Mouse (Mus musculus) embryonic facial prominence, embryonic 13.5 days (tissue): ENCODE measurements around the gene Fcrla. TPM values are rescaled to one million over a fixed set of nuclear protein-coding genes. Genes with fewer than 3 reads are reported as not detected.
"Not testable (repeated sequence)": the region's sequence is repeated elsewhere in the genome, so short reads cannot be mapped to it uniquely, and the experiment has no call there.

ENCODE experiments used
- ATAC-seq: fragments of 200-750 bp; cut with Nextera tagmentation; 2 replicates; pipeline ENCODE4 v1.8.0; 2017; ENCODE audit warnings: low read depth; ENCODE audit not compliant: insufficient number of reproducible peaks, insufficient read depth, low FRiP score, low TSS enrichment
- H3K27ac ChIP-seq: fragments of 300-500 bp; sonication (generic); 2 replicates; pipeline ENCODE4 v1.5.1; 2015; ENCODE audit warnings: moderate library complexity, mild to moderate bottlenecking, inconsistent platforms
- H3K27me3 ChIP-seq: fragments of 300-500 bp; sonication (generic); 2 replicates; pipeline ENCODE4 v1.6.1; 2015; ENCODE audit warnings: mild to moderate bottlenecking, inconsistent platforms
- H3K36me3 ChIP-seq: fragments of 300-500 bp; sonication (generic); 2 replicates; pipeline ENCODE4 v1.6.1; 2015; ENCODE audit warnings: mild to moderate bottlenecking, inconsistent platforms
- H3K4me1 ChIP-seq: fragments of 300-500 bp; sonication (generic); 2 replicates; pipeline ENCODE4 v1.6.1; 2015; ENCODE audit warnings: inconsistent platforms
- H3K4me2 ChIP-seq: fragments of 300-500 bp; sonication (generic); 2 replicates; pipeline ENCODE4 v1.6.1; 2015; ENCODE audit warnings: moderate library complexity, mild to moderate bottlenecking, inconsistent platforms
- H3K4me3 ChIP-seq: fragments of 300-500 bp; sonication (generic); 2 replicates; pipeline ENCODE4 v1.5.1; 2015; ENCODE audit warnings: mild to moderate bottlenecking, inconsistent platforms
- H3K9ac ChIP-seq: fragments of 300-500 bp; sonication (generic); 2 replicates; pipeline ENCODE4 v1.6.1; 2015; ENCODE audit warnings: mild to moderate bottlenecking, inconsistent platforms
- H3K9me3 ChIP-seq: fragments of 300-500 bp; sonication (generic); 2 replicates; pipeline ENCODE4 v1.6.1; 2016; ENCODE audit warnings: inconsistent platforms
- WGBS: fragments of 180-500 bp; shearing (Covaris S2); methylation state at CpG from one replicate; pipeline ENCODE4 v1.1.7; 2015; ENCODE audit warnings: mixed read lengths; 5-methylcytosine and 5-hydroxymethylcytosine counted together
- polyA plus RNA-seq: library from polyadenylated mRNA; unstranded; fragments of >200 nt; fragmentation: Nextera tagmentation; extraction: Ambion mirVana; gene quantifications from 2 replicates; pipeline ENCODE4 v1.2.1, GENCODE M21; 2015

Fcrla gene
- not detected in 2 replicates for polyA plus RNA-seq

GRCm38 (mm10) chr1:170927378-170927777, at the start of gene Fcrla:
Gene Fcrla, minus strand, starts transcription at chr1:170927583.
- Histone ChIP-seq H3K4me3 (no peak within 1 kb of the TSS), H3K27me3 (no peaks in the 10 kb centered on the region), H3K9ac (no peak within 1 kb of the TSS), H3K27ac (no peak within 1 kb of the TSS), H3K4me2 (no peak within 1 kb of the TSS), H3K9me3 (no peaks in the 10 kb centered on the region), H3K4me1 (no peaks in the 10 kb centered on the region), H3K36me3 (no peaks in the 10 kb centered on the region)
- no peak for ATAC-seq
- 70% methylated on average over 3 of the region's 3 CpGs for WGBS

- H3K9ac ChIP-seq = no peak within 1 kb of the TSS
- no peaks in the 10 kb centered on the region for H3K27me3 ChIP-seq
- H3K36me3 ChIP-seq = no peaks in the 10 kb centered on the region
- no peak within 1 kb of the TSS for H3K4me3 ChIP-seq
- ATAC-seq = no peak
- H3K4me2 ChIP-seq = no peak within 1 kb of the TSS
- no peak within 1 kb of the TSS for H3K27ac ChIP-seq
- no peaks in the 10 kb centered on the region for H3K9me3 ChIP-seq
- H3K4me1 ChIP-seq = no peaks in the 10 kb centered on the region
- 90% methylated on average over 5 of the region's 5 CpGs for WGBS
Measured at GRCm38 (mm10) chr1:170976447-170976846, 49.1 kb upstream of the Fcrla start, which contains the start of gene Fcgr2b. Gene Fcgr2b, minus strand, starts transcription at chr1:170976547.

- ATAC-seq = no peak
- Histone ChIP-seq H3K27ac (no peak overlapping the region), H3K9me3 (no peaks in the 10 kb centered on the region), H3K4me1 (no peaks in the 10 kb centered on the region), H3K36me3 (no peaks in the 10 kb centered on the region), H3K4me3 (no peak overlapping the region), H3K4me2 (no peak overlapping the region), H3K27me3 (no peaks in the 10 kb centered on the region), H3K9ac (no peak overlapping the region)
- 73% methylated on average over 7 of the region's 7 CpGs for WGBS
Measured at GRCm38 (mm10) chr1:170975751-170976161, 48.4 kb upstream of the Fcrla start.

- not testable (repeated sequence) for H3K27me3 ChIP-seq, H3K9me3 ChIP-seq, H3K36me3 ChIP-seq, H3K9ac ChIP-seq, H3K4me2 ChIP-seq, H3K4me1 ChIP-seq, H3K4me3 ChIP-seq, ATAC-seq, H3K27ac ChIP-seq
- 67% methylated on average over 2 of the region's 2 CpGs for WGBS
Measured at GRCm38 (mm10) chr1:170975350-170975749, 48.0 kb upstream of the Fcrla start.

- Histone ChIP-seq H3K27me3 (no peaks in the 10 kb centered on the region), H3K4me1 (no peaks in the 10 kb centered on the region), H3K27ac (no peak overlapping the region), H3K4me2 (no peak overlapping the region), H3K36me3 (no peaks in the 10 kb centered on the region), H3K9me3 (no peaks in the 10 kb centered on the region), H3K9ac (no peak overlapping the region), H3K4me3 (no peak overlapping the region)
- 91% methylated on average over 2 of the region's 2 CpGs for WGBS
- ATAC-seq = no peak
Measured at GRCm38 (mm10) chr1:170974736-170975135, 47.4 kb upstream of the Fcrla start.

- WGBS = 86% methylated on average over 8 of the region's 8 CpGs
- Histone ChIP-seq H3K36me3 (no peaks in the 10 kb centered on the region), H3K4me3 (no peak overlapping the region), H3K4me2 (no peak overlapping the region), H3K27ac (no peak overlapping the region), H3K9me3 (no peaks in the 10 kb centered on the region), H3K9ac (no peak overlapping the region), H3K27me3 (no peaks in the 10 kb centered on the region), H3K4me1 (no peaks in the 10 kb centered on the region)
- no peak for ATAC-seq
Measured at GRCm38 (mm10) chr1:170974171-170974570, 46.8 kb upstream of the Fcrla start.

- no peak overlapping the region for H3K4me3 ChIP-seq
- WGBS = 64% methylated on average over 4 of the region's 4 CpGs
- no peaks in the 10 kb centered on the region for H3K9me3 ChIP-seq
- H3K36me3 ChIP-seq = no peaks in the 10 kb centered on the region
- no peaks in the 10 kb centered on the region for H3K4me1 ChIP-seq
- no peak overlapping the region for H3K9ac ChIP-seq
- no peak overlapping the region for H3K27ac ChIP-seq
- H3K4me2 ChIP-seq = no peak overlapping the region
- ATAC-seq = no peak
- no peaks in the 10 kb centered on the region for H3K27me3 ChIP-seq
Measured at GRCm38 (mm10) chr1:170972936-170973335, 45.6 kb upstream of the Fcrla start.

GRCm38 (mm10) chr1:170972494-170972893, 45.1 kb upstream of the Fcrla start:
- 85% methylated on average over 6 of the region's 6 CpGs for WGBS
- no peak overlapping the region for H3K27ac ChIP-seq
- no peak overlapping the region for H3K9ac ChIP-seq
- no peak overlapping the region for H3K4me3 ChIP-seq
- no peaks in the 10 kb centered on the region for H3K27me3 ChIP-seq
- H3K36me3 ChIP-seq = no peaks in the 10 kb centered on the region
- H3K4me2 ChIP-seq = no peak overlapping the region
- no peak for ATAC-seq
- no peaks in the 10 kb centered on the region for H3K4me1 ChIP-seq
- no peaks in the 10 kb centered on the region for H3K9me3 ChIP-seq

- H3K36me3 ChIP-seq = no peaks in the 10 kb centered on the region
- H3K9me3 ChIP-seq = no peaks in the 10 kb centered on the region
- ATAC-seq = no peak
- H3K27me3 ChIP-seq = no peaks in the 10 kb centered on the region
- H3K4me2 ChIP-seq = no peak overlapping the region
- 69% methylated on average over 1 of the region's 1 CpGs for WGBS
- H3K9ac ChIP-seq = no peak overlapping the region
- H3K4me1 ChIP-seq = no peaks in the 10 kb centered on the region
- H3K4me3 ChIP-seq = no peak overlapping the region
- no peak overlapping the region for H3K27ac ChIP-seq
Measured at GRCm38 (mm10) chr1:170968576-170968975, 41.2 kb upstream of the Fcrla start.

- no peak overlapping the region for H3K4me2 ChIP-seq
- no peaks in the 10 kb centered on the region for H3K27me3 ChIP-seq
- no peak for ATAC-seq
- H3K9ac ChIP-seq = no peak overlapping the region
- 72% methylated on average over 3 of the region's 3 CpGs for WGBS
- H3K27ac ChIP-seq = no peak overlapping the region
- no peaks in the 10 kb centered on the region for H3K9me3 ChIP-seq
- peaks cover 2% of the 10 kb centered on the region; the same call in 1 of the 2 replicates for H3K4me1 ChIP-seq
- no peaks in the 10 kb centered on the region for H3K36me3 ChIP-seq
- H3K4me3 ChIP-seq = no peak overlapping the region
Measured at GRCm38 (mm10) chr1:170967581-170967980, 40.2 kb upstream of the Fcrla start.

- 0 out of 2 replicates have a peak, but pooled peaks cover 3% of the 10 kb centered on the region for H3K27me3 ChIP-seq
- H3K36me3 ChIP-seq = no peaks in the 10 kb centered on the region
- H3K9me3 ChIP-seq = no peaks in the 10 kb centered on the region
- H3K27ac ChIP-seq = no peak overlapping the region
- no peak overlapping the region for H3K9ac ChIP-seq
- peaks cover 2% of the 10 kb centered on the region; the same call in 1 of the 2 replicates for H3K4me1 ChIP-seq
- 71% methylated on average over 7 of the region's 7 CpGs for WGBS
- no peak overlapping the region for H3K4me2 ChIP-seq
- H3K4me3 ChIP-seq = no peak overlapping the region
- no peak for ATAC-seq
Measured at GRCm38 (mm10) chr1:170963087-170963486, 35.7 kb upstream of the Fcrla start.

GRCm38 (mm10) chr1:170962301-170962700, 34.9 kb upstream of the Fcrla start:
- no peak overlapping the region for H3K4me3 ChIP-seq
- H3K4me2 ChIP-seq = no peak overlapping the region
- WGBS = 74% methylated on average over 2 of the region's 2 CpGs
- H3K27me3 ChIP-seq = 0 out of 2 replicates have a peak, but pooled peaks cover 3% of the 10 kb centered on the region
- no peak overlapping the region for H3K27ac ChIP-seq
- H3K4me1 ChIP-seq = peaks cover 2% of the 10 kb centered on the region; the same call in 1 of the 2 replicates
- ATAC-seq = no peak
- no peaks in the 10 kb centered on the region for H3K36me3 ChIP-seq
- H3K9ac ChIP-seq = no peak overlapping the region
- H3K9me3 ChIP-seq = no peaks in the 10 kb centered on the region
